Mouse (Mus musculus) left cerebral cortex, adult 11 months (tissue): ENCODE measurements around the gene Kbtbd7.
"Not testable (repeated sequence)": the region's sequence is repeated elsewhere in the genome, so short reads cannot be mapped to it uniquely, and the experiment has no call there.

ENCODE experiments used
- DNase-seq: peaks from one replicate; pipeline ENCODE4 v3.0.0; 2022; ENCODE audit warnings: low spot score

Gene Kbtbd7

DNA sequence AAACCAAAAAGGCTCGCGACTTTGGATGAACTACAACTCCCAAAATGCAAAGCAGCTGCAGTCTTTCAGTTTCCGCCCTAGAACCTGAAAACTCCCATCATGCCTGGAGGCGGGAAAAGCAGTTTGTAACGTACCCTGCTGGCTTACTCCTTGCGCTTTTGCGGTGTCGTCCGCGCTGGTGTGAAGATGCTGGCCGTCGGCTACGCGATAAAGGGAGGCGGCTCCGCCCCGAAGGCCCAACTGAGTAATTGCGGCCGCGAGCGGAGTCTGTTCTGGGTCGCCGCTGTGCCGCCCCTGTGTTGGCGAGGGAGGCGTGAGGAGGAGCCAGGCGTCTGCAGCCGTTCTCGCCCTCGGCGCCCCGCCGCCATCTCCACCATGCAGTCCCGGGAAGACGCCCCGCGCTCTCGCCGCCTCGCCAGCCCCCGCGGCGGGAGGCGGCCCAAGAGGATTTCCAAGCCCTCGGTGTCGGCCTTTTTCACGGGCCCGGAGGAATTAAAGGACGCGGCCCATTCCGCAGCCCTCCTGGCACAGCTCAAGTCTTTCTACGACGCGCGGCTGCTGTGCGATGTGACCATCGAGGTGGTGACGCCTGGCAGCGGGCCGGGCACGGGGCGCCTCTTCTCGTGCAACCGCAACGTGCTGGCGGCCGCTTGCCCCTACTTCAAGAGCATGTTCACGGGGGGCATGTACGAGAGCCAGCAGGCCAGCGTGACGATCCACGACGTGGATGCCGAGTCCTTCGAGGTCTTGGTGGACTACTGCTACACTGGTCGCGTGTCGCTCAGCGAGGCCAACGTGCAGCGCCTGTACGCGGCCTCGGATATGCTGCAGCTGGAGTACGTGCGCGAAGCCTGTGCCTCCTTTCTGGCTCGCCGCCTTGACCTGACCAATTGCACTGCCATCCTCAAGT lies 25.6 kb downstream of the Kbtbd7 start, which contains the start of gene Kbtbd6:
Gene Kbtbd6, plus strand, starts transcription at position 155 of the 910 bp plus-strand sequence.
- peak; percentile 49 for DNase-seq

DNA sequence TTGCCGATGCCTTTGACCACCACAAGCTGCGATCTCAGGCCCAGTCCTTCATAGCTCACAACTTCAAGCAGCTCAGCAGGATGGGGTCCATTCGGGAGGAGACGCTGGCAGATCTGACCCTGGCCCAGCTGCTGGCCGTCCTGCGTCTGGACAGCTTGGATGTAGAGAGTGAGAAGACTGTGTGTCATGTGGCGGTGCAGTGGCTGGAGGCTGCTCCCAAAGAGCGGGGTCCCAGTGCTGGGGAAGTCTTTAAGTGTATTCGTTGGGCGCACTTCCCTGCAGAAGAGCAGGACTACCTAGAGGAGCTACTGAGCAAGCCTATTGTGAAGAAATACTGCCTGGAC lies 26.3 kb downstream of the Kbtbd7 start:
- not testable (repeated sequence) for DNase-seq

DNA sequence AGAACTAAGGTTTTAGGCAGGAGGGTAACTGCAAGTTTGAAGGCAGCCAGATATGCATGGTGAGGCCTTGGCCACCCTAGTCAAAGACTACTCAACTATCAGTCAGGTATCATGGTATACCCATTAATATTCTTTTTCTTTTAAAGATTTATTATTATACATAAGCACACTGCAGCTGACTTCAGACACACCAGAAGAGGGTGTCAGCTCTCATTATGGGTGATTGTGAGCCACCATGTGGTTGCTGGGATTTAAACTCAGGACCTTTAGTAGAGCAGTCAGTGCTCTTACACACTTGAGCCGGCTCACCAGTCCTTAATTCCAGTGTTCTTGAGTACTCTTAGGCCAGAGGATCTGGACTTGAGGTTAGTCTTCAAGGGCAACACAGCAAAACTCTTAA lies 34.1 kb downstream of the Kbtbd7 start:
- DNase-seq: no peak

DNA sequence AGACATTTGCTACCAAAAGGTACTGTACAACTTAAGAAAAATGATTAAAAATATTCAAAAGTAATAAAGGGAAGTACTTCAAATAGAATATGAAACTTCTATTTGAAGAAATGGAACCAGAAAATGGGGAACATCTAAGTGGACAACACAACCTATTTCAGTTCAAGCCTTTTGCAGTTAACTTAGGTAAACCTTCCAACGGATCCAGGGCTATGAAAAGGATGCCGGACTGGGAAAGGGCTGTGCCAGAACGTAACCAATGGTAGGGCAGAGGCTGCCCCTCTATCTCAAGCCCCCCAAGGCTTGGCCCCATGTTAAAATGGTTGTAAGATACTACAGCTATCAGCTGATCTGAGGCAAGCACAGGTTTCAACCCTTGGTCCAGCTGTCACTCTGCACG lies 34.7 kb downstream of the Kbtbd7 start:
- DNase-seq: no peak

DNA sequence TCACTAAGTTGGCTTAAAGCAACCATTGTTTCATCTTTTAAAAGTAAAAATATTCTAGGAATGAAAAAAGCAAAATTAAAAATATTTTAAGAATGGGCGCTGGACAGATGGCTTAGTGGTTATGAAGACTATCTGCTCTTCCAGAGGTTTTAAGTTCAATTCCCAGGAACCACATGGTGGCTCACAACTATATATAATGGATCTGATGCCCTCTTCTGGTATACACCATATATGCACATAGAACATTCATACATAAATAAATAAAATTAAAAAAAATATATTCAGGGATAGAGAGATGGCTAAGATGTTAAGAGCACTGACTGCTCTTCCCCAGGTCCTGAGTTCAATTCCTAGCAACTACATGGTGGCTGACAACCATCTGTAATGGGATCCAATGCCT lies 39.3 kb downstream of the Kbtbd7 start:
- no peak for DNase-seq

DNA sequence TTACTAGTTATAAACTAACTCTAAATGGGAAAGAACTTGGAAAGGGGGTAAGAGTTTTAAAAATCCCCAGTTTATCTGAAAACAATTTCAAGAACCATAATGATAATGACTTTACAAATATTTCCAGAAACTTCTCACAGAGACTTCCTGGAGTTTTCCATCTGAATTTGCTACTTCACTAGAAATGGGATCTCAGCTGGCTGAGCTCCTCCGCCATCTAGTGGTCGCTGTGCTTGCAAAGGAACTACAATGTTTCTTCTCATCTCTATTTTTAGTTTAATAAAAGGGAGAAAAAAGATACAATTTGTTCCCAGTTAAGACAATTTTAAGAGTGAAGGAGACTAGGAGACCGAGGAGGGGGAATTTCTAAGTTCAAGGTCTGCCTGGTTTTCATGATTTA lies 41.3 kb downstream of the Kbtbd7 start:
- no peak for DNase-seq

DNA sequence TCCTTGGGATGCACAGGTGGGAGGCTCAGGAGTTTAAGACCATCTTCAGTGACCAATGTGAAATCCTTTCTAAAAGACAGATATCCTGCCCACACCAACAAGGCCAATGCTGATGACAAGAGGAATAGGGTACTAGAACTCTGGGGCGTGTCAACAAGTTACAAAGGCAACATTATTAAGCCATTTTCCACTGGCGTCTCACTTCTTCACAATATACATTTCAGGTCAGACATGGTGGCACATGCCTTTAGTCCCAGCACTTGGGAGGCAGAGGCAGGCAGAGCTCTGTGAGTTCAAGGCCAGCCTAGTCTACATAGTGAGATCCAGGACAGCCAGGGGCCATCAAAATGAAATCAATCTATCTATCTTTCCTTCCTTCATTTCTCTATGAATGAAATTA lies 47.1 kb downstream of the Kbtbd7 start:
- DNase-seq: no peak
